Mouse (Mus musculus): ENCODE data around the gene Ptpn23. TPM values are rescaled to one million over a fixed set of nuclear protein-coding genes. Genes with fewer than 3 reads are reported as not detected.

Gene Ptpn23
- polyA plus RNA-seq, 1 experiment from 2014 or later, result 21.5 TPM

GRCm38 (mm10) chr9:110345057-110345739 is 62.8 kb downstream of the Ptpn23 start:
- Histone ChIP-seq H3K4me3 (no peak overlapping the region), H3K9me3 (no peaks in the 10 kb centered on the region), H3K4me2 (no peak overlapping the region), H3K27ac (replicated peaks) (no peak overlapping the region), H3K27me3 (no peaks in the 10 kb centered on the region), H3K4me1 (replicated peaks) (0 out of 2 replicates have a peak, but pooled peaks cover 3% of the 10 kb centered on the region), H3K9ac (no peak overlapping the region), H3K36me3 (no peaks in the 10 kb centered on the region)
- no peak for ATAC-seq (ENCODE audit: low read depth)
- 69% methylated on average over 7 of the region's 7 CpGs for WGBS

GRCm38 (mm10) chr9:110343805-110344204 is 64.2 kb downstream of the Ptpn23 start:
- Histone ChIP-seq H3K9ac (no peak overlapping the region), H3K27me3 (no peaks in the 10 kb centered on the region), H3K4me3 (no peak overlapping the region), H3K4me1 (replicated peaks) (0 out of 2 replicates have a peak, but pooled peaks cover 3% of the 10 kb centered on the region), H3K9me3 (no peaks in the 10 kb centered on the region), H3K4me2 (no peak overlapping the region), H3K36me3 (no peaks in the 10 kb centered on the region), H3K27ac (replicated peaks) (no peak overlapping the region)
- ATAC-seq (ENCODE audit: low read depth), result no peak
- WGBS, result 73% methylated on average over 6 of the region's 6 CpGs

- no peak overlapping the region for H3K4me3 ChIP-seq
- no peak for ATAC-seq (ENCODE audit: low read depth)
- 0 out of 2 replicates have a peak, but pooled peaks cover 3% of the 10 kb centered on the region for H3K4me1 ChIP-seq (replicated peaks)
- no peak overlapping the region for H3K4me2 ChIP-seq
- WGBS, result 91% methylated on average over 8 of the region's 8 CpGs
- no peak overlapping the region for H3K27ac ChIP-seq (replicated peaks)
- H3K9ac ChIP-seq, result no peak overlapping the region
- H3K9me3 ChIP-seq, result no peaks in the 10 kb centered on the region
- H3K27me3 ChIP-seq, result no peaks in the 10 kb centered on the region
- H3K36me3 ChIP-seq, result no peaks in the 10 kb centered on the region
Measured at GRCm38 (mm10) chr9:110342008-110342407, 66.0 kb downstream of the Ptpn23 start.

GRCm38 (mm10) chr9:110340037-110340750 is 67.8 kb downstream of the Ptpn23 start:
- Histone ChIP-seq H3K4me2 (no peak overlapping the region), H3K36me3 (no peaks in the 10 kb centered on the region), H3K4me3 (no peak overlapping the region), H3K27me3 (no peaks in the 10 kb centered on the region), H3K4me1 (replicated peaks) (peaks cover 5% of the 10 kb centered on the region; the same call in 1 of the 2 replicates), H3K9me3 (no peaks in the 10 kb centered on the region), H3K27ac (replicated peaks) (no peak overlapping the region), H3K9ac (no peak overlapping the region)
- 87% methylated on average over 5 of the region's 5 CpGs for WGBS
- no peak for ATAC-seq (ENCODE audit: low read depth)

Other genes with a start within 250 kb of the Ptpn23 start
- gene Cspg5, start 164.4 kb downstream of the Ptpn23 start, polyA plus RNA-seq (2015; fragmentation: Nextera tagmentation; extraction: Ambion mirVana), result 66.5 and 71.1 TPM in 2 replicates
- gene Elp6, start 103.0 kb downstream of the Ptpn23 start, polyA plus RNA-seq (2015; fragmentation: Nextera tagmentation; extraction: Ambion mirVana), result 35.8 and 39.2 TPM in 2 replicates
- gene Scap, start 74.9 kb downstream of the Ptpn23 start, polyA plus RNA-seq (2015; fragmentation: Nextera tagmentation; extraction: Ambion mirVana), result 45.5 and 47.5 TPM in 2 replicates
- gene Ngp, start 11.5 kb upstream of the Ptpn23 start, polyA plus RNA-seq (2015; fragmentation: Nextera tagmentation; extraction: Ambion mirVana), result 2.8 and 3.1 TPM in 2 replicates
- gene Klhl18, start 68.5 kb upstream of the Ptpn23 start, polyA plus RNA-seq (2015; fragmentation: Nextera tagmentation; extraction: Ambion mirVana), result 16.6 and 18.6 TPM in 2 replicates
- 2.3 and 2.5 TPM in 2 replicates for gene Kif9, start 68.7 kb upstream of the Ptpn23 start, polyA plus RNA-seq (2015; fragmentation: Nextera tagmentation; extraction: Ambion mirVana)
- gene Setd2, start 124.4 kb upstream of the Ptpn23 start, polyA plus RNA-seq (2015; fragmentation: Nextera tagmentation; extraction: Ambion mirVana), result 35.7 and 36.3 TPM in 2 replicates
- 38.0 and 39.3 TPM in 2 replicates for gene Nradd, start 216.2 kb upstream of the Ptpn23 start, polyA plus RNA-seq (2015; fragmentation: Nextera tagmentation; extraction: Ambion mirVana)
- 1.8 and 2.2 TPM in 2 replicates for gene Nbeal2, start 245.9 kb upstream of the Ptpn23 start, polyA plus RNA-seq (2015; fragmentation: Nextera tagmentation; extraction: Ambion mirVana)
- gene Ccdc12, start 248.3 kb upstream of the Ptpn23 start, polyA plus RNA-seq (2015; fragmentation: Nextera tagmentation; extraction: Ambion mirVana), result 105 and 118 TPM in 2 replicates